Mouse (Mus musculus): ENCODE measurements at regions not wholly inside any gene's neighbourhood (a gene's known extent, or its start where the extent isn't known, plus 50 kb on each side); places are given as distances from the start of the nearest gene placed in this dataset.

- DNase-seq = no peak
- intact Hi-C loops (cut with DNase I; ENCODE audit: low total_unique reads) = no loop called here
Observed at GRCm38 (mm10) chr6:135519438-135519803, 157.1 kb downstream of the Emp1 start.

GRCm38 (mm10) chr6:135520868-135521267 lies 158.5 kb downstream of the Emp1 start:
- intact Hi-C loops (cut with DNase I; ENCODE audit: low total_unique reads) = no loop called here

DNA sequence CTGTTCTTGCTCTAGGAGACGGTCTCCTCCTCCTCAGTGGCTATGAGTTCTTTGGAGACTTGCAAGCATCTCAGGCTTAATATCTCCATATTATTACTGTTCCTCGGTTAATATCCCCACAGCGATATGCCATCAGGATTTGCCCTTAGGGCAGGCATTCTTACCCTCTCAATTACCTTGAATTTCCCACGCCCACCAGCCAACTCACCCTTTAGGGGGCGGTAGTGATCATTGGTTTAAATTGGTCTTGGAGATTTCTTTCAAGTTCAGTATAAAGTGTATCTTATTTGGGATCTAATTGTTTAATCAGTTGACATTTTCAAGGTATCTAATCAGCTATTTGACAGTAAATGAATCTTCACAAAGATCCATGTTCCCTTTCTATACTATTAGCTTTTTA lies 162.5 kb downstream of the Emp1 start:
- intact Hi-C loops (cut with DNase I; ENCODE audit: low total_unique reads) = no loop called here
- DNase-seq = no peak

More at GRCm38 (mm10) chr6:135520868-135521267, 158.5 kb downstream of the Emp1 start:
- no peak for DNase-seq

- no peak for DNase-seq
- intact Hi-C loops (cut with DNase I; ENCODE audit: low total_unique reads) = no loop called here
Observed at GRCm38 (mm10) chr6:135525841-135526327, 163.5 kb downstream of the Emp1 start.

DNA sequence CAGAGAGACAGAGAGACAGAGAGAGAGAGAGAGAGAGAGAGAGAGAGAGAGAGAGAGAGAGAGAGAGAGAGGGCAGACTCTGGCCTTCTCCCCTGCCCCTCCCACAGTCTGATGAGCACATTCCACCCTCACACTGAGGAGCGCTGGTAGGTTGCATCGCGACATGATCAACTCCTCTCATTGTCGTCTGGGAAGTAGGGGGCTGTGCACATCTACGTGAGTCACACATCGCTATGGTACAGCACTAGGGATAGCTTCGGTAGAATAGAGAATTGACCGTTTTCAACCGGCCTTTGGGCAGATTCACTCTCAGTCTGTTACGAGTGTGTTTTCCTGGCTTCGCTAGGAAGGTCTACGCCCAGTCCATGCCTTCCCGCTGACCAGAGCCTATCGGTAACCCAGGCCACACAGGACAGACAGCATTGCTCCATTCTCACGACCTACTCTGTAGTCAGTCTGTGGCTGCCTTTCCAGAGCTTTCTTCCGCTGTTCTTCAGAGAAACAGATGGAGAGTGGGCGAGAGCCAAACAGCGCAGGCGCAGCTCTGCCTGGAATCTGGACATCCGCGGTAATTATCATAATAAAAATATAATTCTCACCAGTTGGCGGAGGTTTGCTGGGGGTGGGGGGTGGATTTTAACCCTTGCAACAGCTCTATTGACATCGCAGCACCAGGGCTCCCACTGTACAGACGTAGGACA lies 164.3 kb downstream of the Emp1 start:
- no peak for DNase-seq
- intact Hi-C loops (cut with DNase I; ENCODE audit: low total_unique reads) = no loop called here

DNA sequence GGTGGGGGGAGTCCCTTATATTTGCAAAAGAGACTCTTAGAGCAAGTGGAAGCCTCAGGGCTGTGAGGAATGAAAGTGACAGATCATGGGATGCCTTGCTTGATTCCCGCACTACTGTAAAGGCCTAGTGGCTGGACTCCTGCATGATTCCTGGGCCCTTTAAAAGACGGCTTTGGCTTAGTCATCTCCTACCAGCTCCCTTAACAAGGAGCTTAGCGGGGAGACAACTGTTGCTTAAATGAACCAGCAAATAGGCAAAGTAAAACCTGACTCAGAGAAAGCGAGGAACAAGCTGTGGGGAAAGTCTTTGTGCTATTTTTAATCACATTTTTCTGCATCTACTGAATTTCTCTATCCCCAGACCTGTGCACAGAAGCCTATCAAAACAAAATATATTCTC lies 165.5 kb downstream of the Emp1 start:
- intact Hi-C loops (cut with DNase I; ENCODE audit: low total_unique reads) = no loop called here
- DNase-seq = no peak

DNA sequence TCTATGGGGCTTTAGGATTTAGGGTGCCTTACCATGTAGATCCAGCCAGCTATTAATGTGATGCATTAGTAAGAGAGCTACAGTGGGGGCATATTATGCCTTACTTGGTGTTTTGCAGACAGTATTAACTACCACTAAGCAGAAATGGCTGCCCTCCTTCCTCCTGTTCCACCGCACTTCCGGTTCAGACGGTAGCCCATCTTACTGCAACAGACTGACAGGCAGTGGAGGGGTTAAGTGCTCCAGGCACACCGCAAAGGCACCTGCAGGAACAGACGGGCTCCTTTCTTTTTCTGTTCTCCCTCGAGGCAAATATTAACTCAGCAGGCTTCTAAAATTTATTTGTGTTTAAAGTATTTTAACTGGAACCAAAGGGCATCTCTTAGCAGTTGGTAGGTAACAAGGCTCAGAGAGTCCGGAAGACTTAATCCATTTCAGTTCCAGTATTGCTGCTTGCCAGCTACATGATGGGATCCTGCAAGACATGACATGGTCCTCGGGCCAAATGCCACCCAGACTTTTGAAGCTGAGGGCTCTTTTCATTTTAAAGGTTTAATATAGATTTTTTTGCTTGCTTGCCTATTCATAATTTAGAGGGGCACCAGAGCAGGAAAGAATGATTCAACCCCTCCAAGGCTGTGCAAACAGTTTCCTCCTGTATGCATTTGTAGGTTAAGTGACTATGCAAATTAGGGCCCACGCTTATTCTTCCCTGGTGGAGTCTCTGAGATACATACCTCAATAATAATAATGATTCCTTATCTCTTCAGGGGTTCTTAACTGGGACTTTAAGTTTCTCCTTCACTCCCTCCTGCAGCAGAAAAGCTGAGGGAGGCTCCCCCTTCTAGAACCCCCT lies 177.7 kb downstream of the Emp1 start:
- intact Hi-C loops (cut with DNase I; ENCODE audit: low total_unique reads) = no loop called here
- DNase-seq = no peak

DNA sequence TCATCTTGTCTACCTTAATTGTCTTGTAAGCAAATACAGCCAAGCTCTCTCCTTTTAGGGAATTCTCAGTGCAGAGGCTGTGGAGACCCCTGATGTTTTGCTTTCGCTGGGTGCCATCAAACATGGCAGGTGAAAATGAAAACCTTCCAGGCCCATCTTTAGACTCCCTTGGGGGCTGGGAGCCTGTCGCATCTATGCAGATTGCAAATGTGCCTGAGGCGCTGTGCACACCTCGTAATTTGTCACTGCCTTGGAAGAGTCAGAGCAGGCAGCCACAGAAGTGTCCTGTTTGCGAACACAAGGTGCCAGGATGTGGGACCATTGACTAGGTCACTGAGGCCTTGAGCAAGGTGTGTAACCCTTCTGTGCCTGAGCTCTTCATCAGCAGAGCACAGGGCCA lies 179.2 kb downstream of the Emp1 start:
- intact Hi-C loops (cut with DNase I; ENCODE audit: low total_unique reads) = no loop called here
- no peak for DNase-seq

- intact Hi-C loops (cut with DNase I; ENCODE audit: low total_unique reads) = no loop called here
- no peak for DNase-seq
Observed at GRCm38 (mm10) chr6:135542356-135542755, 180.0 kb downstream of the Emp1 start.

DNA sequence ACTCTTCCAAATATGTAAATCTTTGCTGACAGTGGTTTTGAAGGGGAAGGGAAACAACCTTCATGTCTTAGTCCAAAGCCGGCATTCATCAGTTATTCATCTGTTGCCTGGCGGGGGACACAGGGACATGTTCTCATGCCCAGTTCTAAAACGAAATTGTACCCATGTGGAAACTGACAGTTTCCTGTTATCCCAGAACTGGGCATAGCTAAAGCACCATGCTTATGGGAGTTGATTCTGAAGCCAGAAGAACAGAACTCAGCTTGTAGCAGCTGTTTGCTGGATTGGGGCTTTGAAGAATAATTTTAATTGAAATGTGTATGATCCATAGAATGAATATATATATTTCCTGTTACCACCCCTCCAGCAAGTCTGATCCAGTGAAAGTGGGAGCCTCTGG lies 181.0 kb downstream of the Emp1 start:
- DNase-seq = no peak
- intact Hi-C loops (cut with DNase I; ENCODE audit: low total_unique reads) = no loop called here

DNA sequence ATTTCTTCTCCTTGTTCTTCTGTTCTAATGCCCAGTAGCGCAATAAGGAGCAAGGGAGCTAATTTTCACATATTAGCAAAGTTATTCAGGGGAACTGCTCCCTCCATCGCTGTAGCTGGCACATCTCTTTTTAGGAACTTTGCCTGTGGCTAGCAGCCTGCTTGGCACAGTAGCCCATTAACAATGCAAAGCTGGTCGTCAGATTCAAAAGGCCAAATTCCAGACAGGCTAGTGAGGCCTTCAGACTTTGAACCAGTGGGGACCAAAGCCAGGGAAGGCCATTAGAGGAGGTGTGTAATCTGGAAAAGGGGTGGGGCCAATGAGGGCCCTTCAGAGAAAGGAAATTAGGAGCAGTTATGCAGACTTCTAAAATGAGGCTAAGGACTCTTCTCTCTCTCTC lies 181.5 kb downstream of the Emp1 start:
- intact Hi-C loops (cut with DNase I; ENCODE audit: low total_unique reads) = no loop called here
- no peak for DNase-seq

- intact Hi-C loops (cut with DNase I; ENCODE audit: low total_unique reads) = no loop called here
- DNase-seq = no peak
Observed at GRCm38 (mm10) chr6:135550368-135550950, 188.1 kb downstream of the Emp1 start.

- DNase-seq = no peak
- intact Hi-C loops (cut with DNase I; ENCODE audit: low total_unique reads) = no loop called here
Observed at GRCm38 (mm10) chr6:135552396-135552795, 190.1 kb downstream of the Emp1 start.

GRCm38 (mm10) chr6:135559501-135559907 lies 197.2 kb downstream of the Emp1 start:
- intact Hi-C loops (cut with DNase I; ENCODE audit: low total_unique reads) = no loop called here
- peak; percentile 84 for DNase-seq

DNA sequence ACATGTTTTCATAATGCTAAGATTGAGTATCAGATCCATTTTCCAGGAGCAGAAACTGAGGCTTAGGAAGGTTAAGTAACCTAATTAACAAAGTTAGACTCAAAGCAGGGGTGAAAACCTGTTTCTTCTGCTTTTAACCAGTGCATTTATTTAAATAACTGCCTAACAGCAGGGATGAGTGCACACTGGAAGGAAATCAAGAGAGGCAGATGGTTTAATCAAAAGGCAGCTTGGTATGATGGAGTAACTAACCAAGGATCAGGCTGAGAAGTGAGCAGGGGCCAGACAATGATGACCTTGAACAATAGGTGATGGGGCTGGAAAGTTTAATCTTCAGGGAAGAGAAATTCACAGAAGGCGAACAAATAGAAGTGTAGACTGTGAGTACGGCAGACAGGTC lies 199.9 kb downstream of the Emp1 start:
- DNase-seq = no peak
- intact Hi-C loops (cut with DNase I; ENCODE audit: low total_unique reads) = no loop called here

DNA sequence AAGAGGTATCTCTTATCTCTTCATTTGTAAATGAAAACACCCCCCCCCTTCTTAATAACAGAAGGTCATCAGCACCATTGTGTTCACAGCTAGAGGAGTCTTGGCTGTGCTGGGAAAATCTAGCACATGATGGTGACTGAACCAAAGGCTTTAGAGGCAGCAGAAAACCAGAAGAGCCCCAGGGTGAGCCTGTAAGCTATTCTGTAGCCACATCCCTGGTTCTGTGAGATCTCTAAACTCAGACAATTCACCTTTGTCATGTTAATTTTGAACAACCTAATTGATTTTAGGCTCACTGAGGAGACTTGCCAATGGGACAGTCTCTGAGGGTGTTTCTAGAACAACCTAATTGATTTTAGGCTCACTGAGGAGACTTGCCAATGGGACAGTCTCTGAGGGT lies 201.4 kb downstream of the Emp1 start:
- no peak for DNase-seq
- intact Hi-C loops (cut with DNase I; ENCODE audit: low total_unique reads) = no loop called here

DNA sequence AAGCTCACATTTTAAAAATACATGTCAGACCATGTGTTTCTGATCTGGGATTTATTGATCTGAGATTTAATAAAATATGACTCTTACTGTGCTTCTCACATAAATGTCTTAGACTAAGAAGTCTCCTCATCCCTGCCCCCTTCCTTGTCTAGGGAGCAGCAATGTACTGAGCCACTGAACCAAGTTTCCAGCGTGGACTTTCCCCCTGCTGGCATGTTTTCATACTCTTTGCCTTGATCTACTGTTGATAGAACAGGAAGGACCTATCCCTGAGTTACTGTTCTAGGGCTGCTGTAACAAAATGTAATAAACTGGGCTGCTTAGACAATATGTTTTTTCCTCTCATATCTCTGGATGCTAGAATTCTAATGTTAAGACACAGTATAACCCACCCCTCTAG lies 206.7 kb downstream of the Emp1 start:
- intact Hi-C loops (cut with DNase I; ENCODE audit: low total_unique reads) = no loop called here

DNA sequence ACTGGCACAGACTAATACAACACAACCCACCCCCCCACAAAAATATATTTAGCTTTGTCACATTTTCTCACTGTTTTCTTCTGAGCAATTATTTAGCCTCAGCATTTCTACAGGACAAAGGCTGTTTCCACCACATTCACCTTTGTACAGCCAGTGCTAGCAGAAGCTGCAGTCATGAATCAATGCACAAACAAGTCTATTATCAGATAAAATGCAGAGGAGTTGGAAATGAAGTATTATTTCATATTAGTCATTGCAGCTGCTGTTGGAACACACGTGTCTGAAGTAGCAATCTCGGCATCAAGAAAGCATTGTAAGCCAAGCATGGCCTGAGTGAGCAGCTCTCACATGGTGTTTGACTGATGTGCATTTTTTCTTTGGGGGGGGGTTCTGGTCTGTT lies 212.9 kb downstream of the Emp1 start:
- intact Hi-C loops (cut with DNase I; ENCODE audit: low total_unique reads) = no loop called here
- no peak for DNase-seq

More for the DNA sequence above, 206.7 kb downstream of the Emp1 start:
- no peak for DNase-seq

DNA sequence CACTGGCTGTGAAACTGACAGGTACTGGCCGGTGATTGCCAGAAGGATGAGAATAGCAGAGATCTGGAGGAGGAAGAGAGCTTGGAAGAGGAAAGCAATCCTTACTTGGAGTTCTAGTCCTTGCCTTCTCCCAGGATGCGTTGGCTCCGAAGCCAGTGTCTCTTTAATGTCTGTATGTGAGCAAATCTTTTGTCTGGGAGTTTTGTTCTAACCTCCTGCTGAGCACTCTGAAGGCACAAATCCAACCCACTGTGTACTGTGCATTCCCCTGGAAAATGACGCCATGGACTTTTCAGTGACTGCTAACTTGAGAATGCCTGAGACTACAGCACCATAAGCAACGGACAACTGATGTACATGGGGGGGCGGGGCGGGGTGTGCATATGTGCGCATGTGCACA lies 216.4 kb downstream of the Emp1 start:
- intact Hi-C loops (cut with DNase I; ENCODE audit: low total_unique reads) = no loop called here
- no peak for DNase-seq

- DNase-seq = no peak
- intact Hi-C loops (cut with DNase I; ENCODE audit: low total_unique reads) = no loop called here
Observed at GRCm38 (mm10) chr6:135582567-135582966, 220.2 kb downstream of the Emp1 start.

DNA sequence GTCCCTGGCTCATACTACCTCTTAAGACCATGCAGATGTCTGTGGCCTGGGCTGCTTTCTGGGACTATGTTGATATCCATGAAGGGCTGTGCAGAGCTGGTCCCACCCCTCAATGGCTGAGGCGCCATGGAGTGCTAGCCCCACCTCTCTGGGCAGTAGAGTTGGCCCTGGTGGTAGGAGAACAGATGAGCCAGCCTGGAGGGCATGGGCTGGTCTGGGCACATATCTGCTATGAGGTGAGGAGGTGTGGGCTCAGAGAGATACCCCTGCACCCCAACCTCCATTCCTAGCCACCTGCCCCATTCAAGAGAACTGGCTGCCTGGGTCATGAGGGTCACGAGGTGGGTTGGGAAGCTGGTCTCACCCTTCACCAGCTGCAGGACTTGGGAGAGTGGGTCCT lies 222.4 kb downstream of the Emp1 start:
- no peak for DNase-seq
- intact Hi-C loops (cut with DNase I; ENCODE audit: low total_unique reads) = no loop called here
